Mouse (Mus musculus) forebrain, embryonic 11.5 days (tissue): Measurements from ENCODE around the gene Prdm2. TPM values are rescaled to one million over a fixed set of nuclear protein-coding genes. Genes with fewer than 3 reads are reported as not detected.

Experiments
- ATAC-seq: fragments of 200-750 bp; cut with Nextera tagmentation; replicated peaks from 2 replicates; pipeline ENCODE4 v1.8.0; 2017; ENCODE audit warnings: moderate TSS enrichment; ENCODE audit not compliant: low FRiP score
- DNase-seq: peaks from one replicate; pipeline ENCODE4 v3.0.0-alpha.2; 2017; ENCODE audit warnings: low spot score
- H3K27ac ChIP-seq: fragments of 300-500 bp; sonication (generic); 2 replicates; pipeline ENCODE4 v1.5.1; 2014; ENCODE audit warnings: low read depth, low read length
- H3K27me3 ChIP-seq: fragments of 300-500 bp; sonication (generic); 2 replicates; pipeline ENCODE4 v1.6.1; 2014; ENCODE audit warnings: mild to moderate bottlenecking, low read length, mixed read lengths; ENCODE audit not compliant: control insufficient read depth, insufficient read depth
- H3K36me3 ChIP-seq: fragments of 300-500 bp; sonication (generic); 2 replicates; pipeline ENCODE4 v1.6.1; 2014; ENCODE audit warnings: mild to moderate bottlenecking, low read length, moderate library complexity, mixed read lengths; ENCODE audit not compliant: control insufficient read depth, insufficient read depth
- H3K4me1 ChIP-seq: fragments of 300-500 bp; sonication (generic); replicated peaks from 2 replicates; pipeline ENCODE4 v1.6.1; 2014; ENCODE audit warnings: low read length, mixed read lengths; ENCODE audit not compliant: control insufficient read depth, insufficient read depth
- H3K4me2 ChIP-seq: fragments of 300-500 bp; sonication (generic); 2 replicates; pipeline ENCODE4 v1.6.1; 2014; ENCODE audit warnings: low read depth, mild to moderate bottlenecking, low read length, moderate library complexity, mixed read lengths; ENCODE audit not compliant: severe bottlenecking
- H3K4me3 ChIP-seq: fragments of 300-500 bp; sonication (generic); 2 replicates; pipeline ENCODE4 v1.5.1; 2014; ENCODE audit warnings: low read depth, low read length
- H3K9ac ChIP-seq: fragments of 300-500 bp; sonication (generic); 2 replicates; pipeline ENCODE4 v1.6.1; 2014; ENCODE audit warnings: low read length
- H3K9me3 ChIP-seq: fragments of 300-500 bp; sonication (generic); 2 replicates; pipeline ENCODE4 v1.6.1; 2016; ENCODE audit warnings: low read length, mixed read lengths; ENCODE audit not compliant: control insufficient read depth
- WGBS: fragments of 180-500 bp; shearing (Covaris S2); extraction: QIAGEN DNeasy Blood & Tissue Kit; methylation state at CpG from one replicate; pipeline ENCODE4 v1.1.7; 2014; 5-methylcytosine and 5-hydroxymethylcytosine counted together
- polyA plus RNA-seq: library from polyadenylated mRNA; unstranded; fragments of >200 nt; fragmentation: Nextera tagmentation; extraction: Ambion mirVana; gene quantifications from 2 replicates; pipeline ENCODE4 v1.2.1, GENCODE M21; 2014

Prdm2 gene
- polyA plus RNA-seq, 1 experiment from 2014 or later = 17.8 TPM

GRCm38 (mm10) chr4:143130441-143130840 lies 82.4 kb downstream of the Prdm2 start:
- Histone ChIP-seq H3K9me3 (no peaks in the 10 kb centered on the region), H3K9ac (no peak overlapping the region), H3K4me2 (no peak overlapping the region), H3K27ac (no peak overlapping the region), H3K27me3 (no peaks in the 10 kb centered on the region), H3K4me3 (no peak overlapping the region), H3K36me3 (peaks cover 19% of the 10 kb centered on the region), H3K4me1 (no peaks in the 10 kb centered on the region)
- DNase-seq (no peak), ATAC-seq (no peak)
- 95% methylated on average over 5 of the region's 5 CpGs for WGBS

DNA sequence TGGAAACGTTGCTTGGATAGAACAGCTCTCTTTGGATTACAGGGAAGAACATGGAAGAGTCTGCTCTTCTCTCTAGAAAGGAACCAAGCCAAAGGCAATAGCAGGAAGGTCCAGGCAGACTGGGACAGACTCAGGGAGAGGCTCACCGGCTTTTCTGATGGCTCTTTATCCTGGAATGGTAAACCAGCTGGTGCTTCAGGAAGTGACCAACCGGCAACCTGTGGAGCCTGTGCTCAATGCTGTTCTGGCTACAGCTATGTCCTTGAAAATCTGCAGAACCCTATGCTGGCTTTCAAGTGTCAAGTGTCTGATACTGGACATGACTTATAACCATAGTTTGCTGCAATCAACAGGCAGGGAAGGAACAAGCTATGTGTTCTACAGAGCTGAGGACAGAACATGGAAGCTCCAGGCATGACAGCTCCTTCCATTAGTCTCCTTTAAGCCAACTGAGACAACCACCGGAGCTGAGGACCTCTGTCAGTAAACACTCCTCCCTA lies 83.5 kb downstream of the Prdm2 start:
- DNase-seq (no peak), ATAC-seq (no peak)
- H3K27me3 ChIP-seq = no peaks in the 10 kb centered on the region
- H3K9ac ChIP-seq = no peak overlapping the region
- no peaks in the 10 kb centered on the region for H3K4me1 ChIP-seq
- H3K36me3 ChIP-seq = peaks cover 8% of the 10 kb centered on the region; the same call in 1 of the 2 replicates
- H3K4me3 ChIP-seq = no peak overlapping the region
- no peak overlapping the region for H3K4me2 ChIP-seq
- 91% methylated on average over 4 of the region's 4 CpGs for WGBS
- H3K27ac ChIP-seq = no peak overlapping the region
- H3K9me3 ChIP-seq = no peaks in the 10 kb centered on the region

DNA sequence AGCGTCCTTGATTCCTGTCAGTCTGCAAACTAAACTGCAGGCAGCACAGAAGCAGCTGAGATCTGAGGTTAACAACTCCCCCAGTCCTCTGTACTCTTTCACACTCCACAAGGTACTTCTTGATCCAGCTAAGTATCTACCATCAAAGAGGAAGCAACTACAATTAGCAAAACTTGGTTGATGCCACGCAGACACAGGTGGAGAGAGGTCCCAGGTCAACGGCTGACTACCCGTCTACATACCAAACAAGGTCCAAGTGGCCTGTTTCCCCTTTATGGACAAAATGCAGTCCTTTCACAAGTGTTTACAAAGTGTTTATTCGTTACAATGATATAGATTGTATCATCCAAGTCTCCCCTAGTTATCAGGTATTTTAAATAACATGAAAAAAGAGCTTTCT lies 85.6 kb downstream of the Prdm2 start:
- no peak for DNase-seq
- Histone ChIP-seq H3K36me3 (peaks cover 3% of the 10 kb centered on the region; the same call in 1 of the 2 replicates), H3K27ac (no peak overlapping the region), H3K27me3 (no peaks in the 10 kb centered on the region), H3K9ac (no peak overlapping the region), H3K4me1 (no peaks in the 10 kb centered on the region), H3K4me2 (no peak overlapping the region), H3K9me3 (no peaks in the 10 kb centered on the region), H3K4me3 (no peak overlapping the region)
- ATAC-seq = no peak
- 92% methylated on average over 5 of the region's 5 CpGs for WGBS

- Histone ChIP-seq H3K4me3 (no peak overlapping the region), H3K36me3 (no peaks in the 10 kb centered on the region; the same call in 1 of the 2 replicates), H3K4me1 (no peaks in the 10 kb centered on the region), H3K27me3 (no peaks in the 10 kb centered on the region), H3K27ac (no peak overlapping the region), H3K9ac (no peak overlapping the region), H3K4me2 (no peak overlapping the region), H3K9me3 (no peaks in the 10 kb centered on the region)
- ATAC-seq (no peak), DNase-seq (no peak)
- WGBS = 97% methylated on average over 14 of the region's 14 CpGs
Measured at GRCm38 (mm10) chr4:143126476-143126875, 86.3 kb downstream of the Prdm2 start.

GRCm38 (mm10) chr4:143125290-143125689 lies 87.5 kb downstream of the Prdm2 start:
- no peaks in the 10 kb centered on the region; the same call in 1 of the 2 replicates for H3K36me3 ChIP-seq

GRCm38 (mm10) chr4:143123043-143123442 lies 89.8 kb downstream of the Prdm2 start:
- no peak overlapping the region for H3K4me2 ChIP-seq
- no peak overlapping the region for H3K4me3 ChIP-seq
- H3K27ac ChIP-seq = no peak overlapping the region
- no peaks in the 10 kb centered on the region for H3K9me3 ChIP-seq
- ATAC-seq = no peak
- H3K27me3 ChIP-seq = no peaks in the 10 kb centered on the region
- no peak overlapping the region for H3K9ac ChIP-seq
- 90% methylated on average over 10 of the region's 10 CpGs for WGBS
- DNase-seq = no peak
- H3K4me1 ChIP-seq = no peaks in the 10 kb centered on the region
- no peaks in the 10 kb centered on the region for H3K36me3 ChIP-seq

More at GRCm38 (mm10) chr4:143125290-143125689, 87.5 kb downstream of the Prdm2 start:
- no peaks in the 10 kb centered on the region for H3K4me1 ChIP-seq
- DNase-seq (no peak), ATAC-seq (no peak)
- WGBS = 89% methylated on average over 6 of the region's 6 CpGs
- H3K4me3 ChIP-seq = no peak overlapping the region
- H3K9ac ChIP-seq = no peak overlapping the region
- H3K27ac ChIP-seq = no peak overlapping the region
- H3K9me3 ChIP-seq = no peaks in the 10 kb centered on the region
- H3K27me3 ChIP-seq = no peaks in the 10 kb centered on the region
- H3K4me2 ChIP-seq = no peak overlapping the region

GRCm38 (mm10) chr4:143121174-143121573 lies 91.6 kb downstream of the Prdm2 start:
- no peak overlapping the region for H3K27ac ChIP-seq
- no peaks in the 10 kb centered on the region for H3K27me3 ChIP-seq
- 90% methylated on average over 3 of the region's 3 CpGs for WGBS

GRCm38 (mm10) chr4:143120008-143120407 lies 92.8 kb downstream of the Prdm2 start:
- 90% methylated on average over 8 of the region's 8 CpGs for WGBS
- no peak for ATAC-seq
- no peak overlapping the region for H3K9ac ChIP-seq
- no peaks in the 10 kb centered on the region; the same call in 1 of the 2 replicates for H3K36me3 ChIP-seq
- no peak for DNase-seq
- H3K4me3 ChIP-seq = no peak overlapping the region
- H3K27me3 ChIP-seq = no peaks in the 10 kb centered on the region
- no peaks in the 10 kb centered on the region for H3K4me1 ChIP-seq
- H3K9me3 ChIP-seq = no peaks in the 10 kb centered on the region
- no peak overlapping the region for H3K27ac ChIP-seq
- no peak overlapping the region for H3K4me2 ChIP-seq

More at GRCm38 (mm10) chr4:143121174-143121573, 91.6 kb downstream of the Prdm2 start:
- no peak overlapping the region for H3K4me2 ChIP-seq
- no peak overlapping the region for H3K9ac ChIP-seq
- no peaks in the 10 kb centered on the region for H3K4me1 ChIP-seq
- H3K9me3 ChIP-seq = no peaks in the 10 kb centered on the region
- no peaks in the 10 kb centered on the region; the same call in 1 of the 2 replicates for H3K36me3 ChIP-seq
- no peak overlapping the region for H3K4me3 ChIP-seq
- no peak for ATAC-seq
- no peak for DNase-seq

- Histone ChIP-seq H3K4me1 (no peaks in the 10 kb centered on the region), H3K9ac (no peak overlapping the region), H3K9me3 (no peaks in the 10 kb centered on the region), H3K4me2 (no peak overlapping the region), H3K4me3 (no peak overlapping the region), H3K27me3 (no peaks in the 10 kb centered on the region), H3K27ac (no peak overlapping the region), H3K36me3 (no peaks in the 10 kb centered on the region; the same call in 1 of the 2 replicates)
- DNase-seq (no peak), ATAC-seq (no peak)
- WGBS = 71% methylated on average over 4 of the region's 4 CpGs
Measured at GRCm38 (mm10) chr4:143118843-143119242, 94.0 kb downstream of the Prdm2 start.
